Mouse (Mus musculus) limb, embryonic 11.5 days (tissue): Measurements from ENCODE around the gene Ppan. TPM values are rescaled to one million over a fixed set of nuclear protein-coding genes. Genes with fewer than 3 reads are reported as not detected.
A peak's percentile ranks its signal among the peaks of the same experiment; 100 is the strongest.

Source experiments
- ATAC-seq: fragments of 200-750 bp; cut with Nextera tagmentation; 2 replicates; pipeline ENCODE4 v1.8.0; 2017; ENCODE audit warnings: low read depth; ENCODE audit not compliant: insufficient number of reproducible peaks, low FRiP score, low TSS enrichment
- DNase-seq: peaks from one replicate; pipeline ENCODE4 v3.0.0-alpha.2; 2015; ENCODE audit warnings: low spot score
- H3K27ac ChIP-seq: fragments of 300-500 bp; sonication (generic); replicated peaks from 2 replicates; pipeline ENCODE4 v1.5.1; 2014; ENCODE audit warnings: low read depth, mild to moderate bottlenecking, low read length
- H3K27me3 ChIP-seq: fragments of 300-500 bp; sonication (generic); 2 replicates; pipeline ENCODE4 v1.6.1; 2014; ENCODE audit warnings: mild to moderate bottlenecking, low read length, mixed read lengths; ENCODE audit not compliant: control insufficient read depth, insufficient read depth
- H3K36me3 ChIP-seq: fragments of 300-500 bp; sonication (generic); 2 replicates; pipeline ENCODE4 v1.6.1; 2014; ENCODE audit warnings: mild to moderate bottlenecking, low read length, moderate library complexity, mixed read lengths; ENCODE audit not compliant: control insufficient read depth, insufficient read depth
- H3K4me1 ChIP-seq: fragments of 300-500 bp; sonication (generic); 2 replicates; pipeline ENCODE4 v1.6.1; 2014; ENCODE audit warnings: low read length, mixed read lengths; ENCODE audit not compliant: control insufficient read depth, insufficient read depth
- H3K4me2 ChIP-seq: fragments of 300-500 bp; sonication (generic); 2 replicates; pipeline ENCODE4 v1.6.1; 2014; ENCODE audit warnings: low read depth, mild to moderate bottlenecking, moderate library complexity; ENCODE audit not compliant: severe bottlenecking
- H3K4me3 ChIP-seq: fragments of 300-500 bp; sonication (generic); 2 replicates; pipeline ENCODE4 v1.5.1; 2014; ENCODE audit warnings: low read depth, low read length
- H3K9ac ChIP-seq: fragments of 300-500 bp; sonication (generic); 2 replicates; pipeline ENCODE4 v1.6.1; 2014; ENCODE audit warnings: mild to moderate bottlenecking, low read length
- H3K9me3 ChIP-seq: fragments of 300-500 bp; sonication (generic); 2 replicates; pipeline ENCODE4 v1.6.1; 2016; ENCODE audit warnings: low read length; ENCODE audit not compliant: control insufficient read depth
- WGBS: fragments of 180-500 bp; shearing (Covaris S2); extraction: QIAGEN DNeasy Blood & Tissue Kit; methylation state at CpG from one replicate; pipeline ENCODE4 v1.1.7; 2014; 5-methylcytosine and 5-hydroxymethylcytosine counted together
- polyA plus RNA-seq: library from polyadenylated mRNA; unstranded; fragments of >200 nt; fragmentation: Nextera tagmentation; extraction: Ambion mirVana; gene quantifications from 2 replicates; pipeline ENCODE4 v1.2.1, GENCODE M21; 2014

The Ppan gene
- polyA plus RNA-seq, 1 experiment from 2014 or later, result 83.9 TPM

DNA sequence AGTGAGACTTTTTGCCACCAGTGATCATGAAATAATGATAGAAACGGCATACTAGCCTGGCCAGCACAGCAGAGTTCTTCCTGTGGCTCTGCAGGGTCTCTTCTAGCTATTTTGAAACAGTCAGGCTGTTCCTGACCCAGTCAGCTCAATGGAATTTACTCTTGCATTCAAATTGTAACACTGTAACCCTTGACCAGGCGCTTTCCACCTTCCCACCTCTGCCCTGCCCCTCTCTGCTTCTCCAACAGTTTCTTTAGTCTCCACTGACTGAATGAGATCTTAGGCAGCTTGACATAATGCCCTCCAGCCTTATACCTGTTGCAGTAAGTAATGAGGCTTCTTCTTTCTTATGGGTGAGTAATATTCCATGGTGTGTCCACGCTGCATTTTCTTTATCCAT, 21.1 kb upstream of the Ppan start:
- Histone ChIP-seq H3K4me1 (no peaks in the 10 kb centered on the region), H3K36me3 (no peaks in the 10 kb centered on the region), H3K4me3 (no peak overlapping the region), H3K4me2 (no peak overlapping the region), H3K9ac (no peak overlapping the region), H3K9me3 (no peaks in the 10 kb centered on the region), H3K27me3 (peaks cover 35% of the 10 kb centered on the region), H3K27ac (no peak overlapping the region)
- ATAC-seq, result no peak
- 53% methylated on average over 3 of the region's 3 CpGs for WGBS
- DNase-seq, result no peak

DNA sequence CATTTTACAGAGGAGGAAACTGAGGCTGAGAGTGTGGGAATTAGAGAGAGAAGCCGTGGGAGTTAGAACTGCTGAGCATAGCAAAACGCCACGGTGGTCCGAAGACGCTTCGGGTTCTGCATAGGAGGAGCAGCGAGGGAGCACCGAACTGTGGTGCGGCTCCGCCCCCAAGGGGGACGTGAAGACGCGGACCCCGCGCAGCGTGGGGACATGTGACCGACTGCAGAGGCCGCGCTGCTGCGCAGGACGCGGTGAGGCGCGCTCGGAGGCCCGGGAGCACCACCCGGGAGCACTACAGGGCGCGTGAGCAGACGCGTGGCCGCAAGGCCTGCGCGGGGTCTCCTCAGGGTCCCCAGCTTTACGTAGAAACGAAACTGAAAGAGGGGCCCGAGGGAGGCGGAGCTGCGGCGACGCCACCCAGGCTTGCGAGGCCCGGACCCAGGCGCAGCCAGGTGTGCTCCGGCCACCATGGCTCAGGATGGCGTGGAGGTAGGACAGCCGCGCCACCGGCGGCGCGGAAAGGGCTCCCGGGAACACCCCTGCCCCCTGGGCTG, 19.4 kb upstream of the Ppan start, which contains the start of gene A230050P20Rik:
Gene A230050P20Rik (plus strand): TSS at position 195 of the 554 bp plus-strand sequence.
- H3K36me3 ChIP-seq, result no peaks in the 10 kb centered on the region
- 11% methylated on average over 50 of the region's 53 CpGs for WGBS
- H3K4me3 ChIP-seq, result peak within 1 kb of the TSS; percentile 28
- H3K9ac ChIP-seq, result no peak within 1 kb of the TSS
- no peak within 1 kb of the TSS for H3K27ac ChIP-seq
- H3K4me2 ChIP-seq, result peak within 1 kb of the TSS; percentile 37
- H3K4me1 ChIP-seq, result no peaks in the 10 kb centered on the region
- H3K27me3 ChIP-seq, result peaks cover 35% of the 10 kb centered on the region
- peak; percentile 36 for DNase-seq
- ATAC-seq, result no peak
- no peaks in the 10 kb centered on the region for H3K9me3 ChIP-seq

DNA sequence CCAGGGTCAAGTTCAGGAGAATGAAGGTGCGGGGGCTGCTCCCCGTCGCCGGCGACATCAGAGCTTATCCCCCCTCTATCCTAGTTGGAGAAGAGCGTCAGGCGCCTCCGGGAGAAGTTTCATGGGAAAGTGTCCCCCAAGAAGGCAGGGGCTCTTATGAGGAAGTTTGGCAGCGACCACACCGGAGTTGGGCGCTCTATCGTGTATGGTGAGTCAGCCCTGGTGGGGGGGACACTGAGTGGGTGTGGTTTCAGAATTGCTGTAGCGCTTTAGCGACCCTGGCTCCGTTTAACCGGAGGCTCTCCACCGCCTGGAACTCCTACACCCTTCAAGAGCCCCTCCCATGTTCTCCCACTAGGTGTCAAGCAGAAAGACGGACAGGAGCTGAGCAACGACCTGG, 18.7 kb upstream of the Ppan start:
- no peaks in the 10 kb centered on the region for H3K4me1 ChIP-seq
- peaks cover 35% of the 10 kb centered on the region for H3K27me3 ChIP-seq
- H3K9ac ChIP-seq, result no peak overlapping the region
- DNase-seq (no peak), ATAC-seq (no peak)
- H3K9me3 ChIP-seq, result no peaks in the 10 kb centered on the region
- peak overlapping the region; percentile 28 for H3K4me3 ChIP-seq
- H3K4me2 ChIP-seq, result peak overlapping the region; percentile 37
- no peak overlapping the region for H3K27ac ChIP-seq
- 4% methylated on average over 19 of the region's 19 CpGs for WGBS
- H3K36me3 ChIP-seq, result no peaks in the 10 kb centered on the region

DNA sequence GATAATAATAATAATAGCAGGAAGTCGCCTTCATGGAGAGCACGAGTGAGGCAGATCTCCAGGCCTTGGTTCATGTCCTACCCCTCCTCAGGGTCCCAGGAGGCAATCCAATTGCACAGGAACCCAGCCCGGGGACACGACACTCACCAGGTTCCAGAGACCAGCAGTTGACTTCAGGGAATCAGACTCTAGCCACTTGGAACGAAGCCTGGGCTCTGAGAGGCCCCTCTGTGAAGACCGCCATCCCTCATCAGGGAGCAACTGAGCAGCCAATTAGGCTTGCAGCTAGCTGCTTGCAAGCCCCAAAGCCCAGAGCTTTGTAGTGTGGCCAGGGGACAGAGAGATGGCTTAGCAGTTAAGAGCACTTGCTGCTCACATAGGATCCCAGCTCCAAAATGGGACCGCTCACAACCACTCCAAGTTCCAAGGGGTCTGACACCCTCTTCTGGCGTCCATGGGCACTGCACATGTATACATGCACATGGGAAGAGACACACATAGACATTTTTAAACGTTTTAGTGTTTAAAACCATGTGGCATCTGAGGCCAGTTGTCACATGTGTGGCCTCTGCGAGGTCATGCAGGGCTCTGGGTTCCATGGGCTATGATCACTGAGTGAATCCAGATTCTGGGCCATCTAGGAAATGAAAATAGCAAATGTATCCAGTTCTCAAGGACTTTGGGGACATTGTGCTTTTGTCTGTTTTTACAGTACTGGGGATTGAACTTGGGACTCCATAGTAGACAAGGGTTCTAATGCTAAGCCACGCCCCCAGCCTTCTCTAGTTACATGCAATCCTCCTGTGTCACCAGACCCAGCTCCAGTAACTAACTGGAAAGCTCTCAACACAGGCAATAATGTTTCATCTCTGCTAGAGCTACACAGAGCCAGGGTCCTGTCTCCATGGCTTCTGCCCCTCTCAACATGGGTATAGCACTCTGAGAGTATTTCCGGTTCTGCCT, 17.5 kb upstream of the Ppan start:
- no peak for ATAC-seq
- Histone ChIP-seq H3K9ac (no peak overlapping the region), H3K27ac (no peak overlapping the region), H3K36me3 (no peaks in the 10 kb centered on the region), H3K4me2 (no peak overlapping the region), H3K4me3 (no peak overlapping the region), H3K4me1 (no peaks in the 10 kb centered on the region), H3K27me3 (peaks cover 38% of the 10 kb centered on the region), H3K9me3 (no peaks in the 10 kb centered on the region)
- DNase-seq, result no peak
- WGBS, result 81% methylated on average over 12 of the region's 12 CpGs

DNA sequence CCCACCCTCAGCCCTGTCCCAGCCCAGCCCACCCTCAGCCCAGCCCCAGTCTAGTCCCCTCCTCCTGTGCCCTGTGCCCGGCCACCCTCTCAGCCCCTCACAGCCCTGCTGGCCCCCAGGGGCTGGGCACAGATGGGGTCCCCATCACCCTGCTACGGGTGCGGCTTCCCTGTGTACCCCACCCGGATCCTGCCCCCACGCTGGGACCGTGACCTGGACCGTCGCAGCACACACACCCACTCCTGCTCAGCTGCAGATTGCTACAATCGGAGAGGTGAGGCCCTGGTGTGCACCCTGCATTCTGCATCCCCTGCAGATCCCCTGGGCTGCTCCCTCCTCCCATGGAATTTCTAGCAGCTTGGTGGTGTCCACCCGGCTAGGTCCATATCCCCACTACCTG, 15.0 kb upstream of the Ppan start:
- Histone ChIP-seq H3K4me3 (no peak overlapping the region), H3K9me3 (no peaks in the 10 kb centered on the region), H3K27ac (no peak overlapping the region), H3K36me3 (no peaks in the 10 kb centered on the region), H3K4me2 (no peak overlapping the region), H3K27me3 (peaks cover 29% of the 10 kb centered on the region), H3K4me1 (no peaks in the 10 kb centered on the region), H3K9ac (no peak overlapping the region)
- ATAC-seq (no peak), DNase-seq (no peak)
- 87% methylated on average over 8 of the region's 10 CpGs for WGBS

DNA sequence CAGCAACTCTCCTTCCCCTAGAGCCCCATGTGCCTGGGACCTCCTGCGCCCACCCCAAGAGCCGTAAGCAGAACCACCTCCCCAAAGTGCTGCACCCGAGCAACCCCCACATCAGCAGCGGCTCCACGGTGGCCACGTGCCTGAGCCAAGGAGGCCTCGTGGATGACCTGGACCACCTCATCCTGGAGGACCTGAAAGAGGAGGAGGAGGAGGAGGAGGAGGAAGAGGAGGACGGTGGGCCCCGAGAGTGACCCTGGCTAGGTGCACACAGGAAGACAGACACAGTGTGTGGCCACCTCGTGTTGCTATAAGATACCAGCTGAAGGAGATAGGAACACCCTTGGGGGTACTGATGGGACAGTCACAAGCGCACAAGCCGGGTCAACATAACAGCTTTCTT, 14.5 kb upstream of the Ppan start:
- DNase-seq, result no peak
- 88% methylated on average over 12 of the region's 12 CpGs for WGBS
- no peaks in the 10 kb centered on the region for H3K4me1 ChIP-seq

DNA sequence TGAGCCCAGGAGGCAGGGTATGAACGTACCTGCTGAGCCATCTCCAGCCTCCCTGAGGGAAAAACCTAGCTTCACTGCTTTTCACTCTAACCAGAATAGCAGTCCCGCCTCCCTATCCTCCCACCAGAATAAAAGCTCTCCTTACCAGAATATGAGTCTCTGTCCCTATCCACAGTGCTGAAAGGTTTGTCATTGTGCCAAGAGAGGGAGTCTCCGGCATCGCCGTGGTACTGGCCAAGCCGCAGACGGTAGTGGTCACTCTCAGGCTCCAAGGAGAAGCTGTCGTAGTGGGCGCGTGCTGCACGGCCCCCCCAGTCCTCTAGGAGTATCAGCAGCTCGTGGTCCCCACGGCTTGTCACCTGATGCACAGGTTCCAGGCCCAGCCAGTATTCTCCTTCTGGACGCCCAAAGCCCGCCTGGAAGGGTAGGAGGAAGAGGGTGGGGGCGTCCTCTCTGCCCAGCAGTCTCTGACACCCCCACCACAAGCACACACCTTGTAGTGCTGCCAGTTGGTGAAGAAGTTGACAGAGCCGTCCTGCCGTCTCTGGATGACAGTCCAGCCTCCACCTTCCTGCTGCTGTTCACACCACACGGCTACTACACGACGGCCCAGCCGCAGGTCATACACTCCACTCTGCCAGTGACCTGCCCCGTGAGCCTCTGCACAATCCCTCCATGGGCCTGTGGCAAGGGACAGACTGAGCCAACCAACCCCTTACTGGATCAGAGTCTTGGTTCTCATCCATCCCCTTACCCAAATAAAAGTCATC, 12.8 kb upstream of the Ppan start:
- no peak overlapping the region for H3K4me3 ChIP-seq
- no peak overlapping the region for H3K9ac ChIP-seq
- H3K36me3 ChIP-seq, result no peaks in the 10 kb centered on the region
- no peak for DNase-seq
- H3K4me1 ChIP-seq, result no peaks in the 10 kb centered on the region
- H3K27me3 ChIP-seq, result peaks cover 7% of the 10 kb centered on the region; the same call in 1 of the 2 replicates
- no peak overlapping the region for H3K27ac ChIP-seq
- no peak overlapping the region for H3K4me2 ChIP-seq
- ATAC-seq, result no peak
- H3K9me3 ChIP-seq, result no peaks in the 10 kb centered on the region
- WGBS, result 63% methylated on average over 23 of the region's 23 CpGs

More for the DNA sequence above, 14.5 kb upstream of the Ppan start:
- no peaks in the 10 kb centered on the region for H3K36me3 ChIP-seq
- H3K4me3 ChIP-seq, result no peak overlapping the region
- H3K27me3 ChIP-seq, result peaks cover 24% of the 10 kb centered on the region
- no peaks in the 10 kb centered on the region for H3K9me3 ChIP-seq
- no peak overlapping the region for H3K27ac ChIP-seq
- no peak overlapping the region for H3K9ac ChIP-seq
- H3K4me2 ChIP-seq, result no peak overlapping the region
- no peak for ATAC-seq
